Mouse (Mus musculus): ENCODE measurements around the gene Fam19a1.

Fam19a1 gene

GRCm38 (mm10) chr6:96441971-96442370 lies 329.0 kb downstream of the Fam19a1 start:
- DNase-seq = no peak

GRCm38 (mm10) chr6:96447466-96447865 lies 334.5 kb downstream of the Fam19a1 start:
- no peak for DNase-seq

GRCm38 (mm10) chr6:96456266-96456665 lies 343.3 kb downstream of the Fam19a1 start:
- no peak for DNase-seq

- DNase-seq = no peak
Observed at GRCm38 (mm10) chr6:96457590-96458259, 344.8 kb downstream of the Fam19a1 start.

GRCm38 (mm10) chr6:96459041-96459440 lies 346.1 kb downstream of the Fam19a1 start:
- no peak for DNase-seq

GRCm38 (mm10) chr6:96499464-96499863 lies 386.5 kb downstream of the Fam19a1 start:
- DNase-seq = no peak

- no peak for DNase-seq
Observed at GRCm38 (mm10) chr6:96541600-96541999, 428.6 kb downstream of the Fam19a1 start.

GRCm38 (mm10) chr6:96544832-96545231 lies 431.9 kb downstream of the Fam19a1 start:
- DNase-seq = no peak

GRCm38 (mm10) chr6:96550431-96550830 lies 437.5 kb downstream of the Fam19a1 start:
- DNase-seq = no peak

GRCm38 (mm10) chr6:96578649-96579048 lies 465.7 kb downstream of the Fam19a1 start:
- no peak for DNase-seq

- DNase-seq = no peak
Observed at GRCm38 (mm10) chr6:96580726-96581125, 467.8 kb downstream of the Fam19a1 start.

GRCm38 (mm10) chr6:96581187-96581586 lies 468.2 kb downstream of the Fam19a1 start:
- DNase-seq = no peak

GRCm38 (mm10) chr6:96587427-96587826 lies 474.5 kb downstream of the Fam19a1 start:
- DNase-seq = no peak

GRCm38 (mm10) chr6:96593031-96593430 lies 480.1 kb downstream of the Fam19a1 start:
- DNase-seq = no peak

- no peak for DNase-seq
Observed at GRCm38 (mm10) chr6:96595201-96595600, 482.2 kb downstream of the Fam19a1 start.

GRCm38 (mm10) chr6:96624196-96624595 lies 511.2 kb downstream of the Fam19a1 start:
- no peak for DNase-seq

GRCm38 (mm10) chr6:96631518-96631917 lies 518.6 kb downstream of the Fam19a1 start:
- DNase-seq = no peak

GRCm38 (mm10) chr6:96632243-96632642 lies 519.3 kb downstream of the Fam19a1 start:
- no peak for DNase-seq

GRCm38 (mm10) chr6:96635663-96636062 lies 522.7 kb downstream of the Fam19a1 start:
- DNase-seq = no peak

GRCm38 (mm10) chr6:96648742-96649141 lies 535.8 kb downstream of the Fam19a1 start:
- DNase-seq = no peak

GRCm38 (mm10) chr6:96649267-96649666 lies 536.3 kb downstream of the Fam19a1 start:
- no peak for DNase-seq

GRCm38 (mm10) chr6:96666311-96666710 lies 553.4 kb downstream of the Fam19a1 start:
- DNase-seq = no peak

- no peak for DNase-seq
Observed at GRCm38 (mm10) chr6:96677813-96678212, 564.9 kb downstream of the Fam19a1 start.

Data from thymus, postnatal 36 days (tissue).